Mouse (Mus musculus): ENCODE measurements around the gene Lrrc75a.

- peak; percentile 93 to 96 (median 95) for TF ChIP-seq CTCF (IDR thresholded peaks at IDR 0.05 in 2 of 3, conservative IDR thresholded peaks at IDR 0.05 in 1 of 3; ENCODE audit: control insufficient read depth in 1 of 3, insufficient read depth in 1 of 3, low read depth in 2 of 3, low read length in 3 of 3, poor library complexity in 1 of 3, severe bottlenecking in 1 of 3)
- no peak for TF ChIP-seq TAL1 (IDR thresholded peaks at IDR 0.05; ENCODE audit: low read length)
- no peak for TF ChIP-seq NRF1 (IDR thresholded peaks at IDR 0.05; ENCODE audit: insufficient read depth, low read depth, low read length, poor library complexity, severe bottlenecking)
- TF ChIP-seq ZMIZ1 (IDR thresholded peaks at IDR 0.05; ENCODE audit: low read depth, low read length): no peak
- no peak for TF ChIP-seq MEF2A (IDR thresholded peaks at IDR 0.05; ENCODE audit: extremely low read depth, insufficient replicate concordance, low read depth, low read length, poor library complexity, severe bottlenecking)
- no peak for TF ChIP-seq POLR2AphosphoS5 (IDR thresholded peaks at IDR 0.05; ENCODE audit: borderline replicate concordance, low read depth, low read length)
- TF ChIP-seq POLR2A (IDR thresholded peaks at IDR 0.05; ENCODE audit: control insufficient read depth in 1 of 2, insufficient read depth in 1 of 2, low read depth in 1 of 2, low read length in 2 of 2, poor library complexity in 1 of 2): no peak
- TF ChIP-seq UBTF (IDR thresholded peaks at IDR 0.05; ENCODE audit: borderline replicate concordance, insufficient read depth, low read depth, low read length): no peak
- TF ChIP-seq MXI1 (IDR thresholded peaks at IDR 0.05; ENCODE audit: low read depth, low read length): peak; percentile 42; the same call in 1 of the 2 replicates
- TF ChIP-seq CHD1 (IDR thresholded peaks at IDR 0.05; ENCODE audit: low read depth, low read length): no peak
These were observed 73.0 kb downstream of the Lrrc75a start for GRCm38 (mm10) chr11:62575297-62575658.
